Mouse (Mus musculus): ENCODE data around the gene Slit3.

The Slit3 gene

DNA sequence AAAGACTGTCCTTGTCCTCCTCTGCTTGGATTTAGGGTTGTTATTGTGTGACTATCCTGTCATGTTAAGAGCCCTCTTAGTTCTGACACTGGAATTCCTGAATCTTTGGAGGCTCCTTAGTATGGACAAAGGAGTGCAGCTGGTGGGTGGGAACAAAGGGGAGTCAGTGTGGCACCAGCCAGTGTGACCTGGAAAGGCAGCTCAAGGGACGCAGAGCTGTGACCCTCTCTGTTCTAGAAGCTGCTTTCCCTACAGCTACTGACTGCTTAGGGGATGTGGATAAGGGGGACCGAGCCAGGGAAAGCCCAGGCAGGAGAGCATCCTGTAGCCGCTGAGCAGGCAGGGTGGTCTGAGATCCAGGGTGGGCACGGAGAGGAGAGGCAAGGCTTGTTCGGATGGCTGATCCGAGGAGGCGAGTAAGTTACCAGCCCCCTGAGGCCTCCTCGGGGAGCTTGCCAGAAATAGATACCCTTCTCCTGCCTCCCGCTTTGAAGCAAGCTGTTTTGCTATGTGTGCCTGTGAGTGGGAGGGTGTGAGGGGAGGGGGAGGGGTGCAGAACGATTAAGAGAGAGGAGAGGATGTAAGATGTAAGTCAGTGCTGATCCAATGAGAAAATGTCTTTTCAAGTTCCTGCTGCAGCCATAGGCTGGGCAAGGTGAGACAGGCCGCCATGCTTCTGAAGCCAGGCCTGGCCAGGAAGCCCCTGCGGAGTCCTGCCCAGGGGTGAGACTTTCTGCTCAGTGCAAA, 162.0 kb downstream of the Slit3 start:
- TF ChIP-seq NANOG (IDR thresholded peaks at IDR 0.05; ENCODE audit: borderline replicate concordance, low read length), result no peak
- TF ChIP-seq POU5F1 (IDR thresholded peaks at IDR 0.05; ENCODE audit: borderline replicate concordance, low read length), result no peak
- TF ChIP-seq CTCF (conservative IDR thresholded peaks at IDR 0.05; ENCODE audit: low read length), result no peak
- Histone ChIP-seq H3K4me1 (replicated peaks; ENCODE audit: low read depth, low read length) (0 out of 2 replicates have a peak, but pooled peaks cover 4% of the 10 kb centered on the region), H3K27me3 (ENCODE audit: insufficient read depth, low read length) (no peaks in the 10 kb centered on the region), H3K36me3 (ENCODE audit: insufficient read depth, low read length) (no peaks in the 10 kb centered on the region), H3K4me3 (replicated peaks; ENCODE audit: low read length) (no peak overlapping the region), H3K9me3 (ENCODE audit: low read length) (no peaks in the 10 kb centered on the region)

GRCm38 (mm10) chr11:35283767-35284166, 162.7 kb downstream of the Slit3 start:
- Histone ChIP-seq H3K27me3 (ENCODE audit: insufficient read depth, low read length) (no peaks in the 10 kb centered on the region), H3K36me3 (ENCODE audit: insufficient read depth, low read length) (no peaks in the 10 kb centered on the region), H3K9me3 (ENCODE audit: low read length) (no peaks in the 10 kb centered on the region), H3K4me1 (replicated peaks; ENCODE audit: low read depth, low read length) (0 out of 2 replicates have a peak, but pooled peaks cover 4% of the 10 kb centered on the region), H3K4me3 (replicated peaks; ENCODE audit: low read length) (no peak overlapping the region)
- TF ChIP-seq CTCF (conservative IDR thresholded peaks at IDR 0.05; ENCODE audit: low read length) (no peak), NANOG (IDR thresholded peaks at IDR 0.05; ENCODE audit: borderline replicate concordance, low read length) (no peak), POU5F1 (IDR thresholded peaks at IDR 0.05; ENCODE audit: borderline replicate concordance, low read length) (no peak)

DNA sequence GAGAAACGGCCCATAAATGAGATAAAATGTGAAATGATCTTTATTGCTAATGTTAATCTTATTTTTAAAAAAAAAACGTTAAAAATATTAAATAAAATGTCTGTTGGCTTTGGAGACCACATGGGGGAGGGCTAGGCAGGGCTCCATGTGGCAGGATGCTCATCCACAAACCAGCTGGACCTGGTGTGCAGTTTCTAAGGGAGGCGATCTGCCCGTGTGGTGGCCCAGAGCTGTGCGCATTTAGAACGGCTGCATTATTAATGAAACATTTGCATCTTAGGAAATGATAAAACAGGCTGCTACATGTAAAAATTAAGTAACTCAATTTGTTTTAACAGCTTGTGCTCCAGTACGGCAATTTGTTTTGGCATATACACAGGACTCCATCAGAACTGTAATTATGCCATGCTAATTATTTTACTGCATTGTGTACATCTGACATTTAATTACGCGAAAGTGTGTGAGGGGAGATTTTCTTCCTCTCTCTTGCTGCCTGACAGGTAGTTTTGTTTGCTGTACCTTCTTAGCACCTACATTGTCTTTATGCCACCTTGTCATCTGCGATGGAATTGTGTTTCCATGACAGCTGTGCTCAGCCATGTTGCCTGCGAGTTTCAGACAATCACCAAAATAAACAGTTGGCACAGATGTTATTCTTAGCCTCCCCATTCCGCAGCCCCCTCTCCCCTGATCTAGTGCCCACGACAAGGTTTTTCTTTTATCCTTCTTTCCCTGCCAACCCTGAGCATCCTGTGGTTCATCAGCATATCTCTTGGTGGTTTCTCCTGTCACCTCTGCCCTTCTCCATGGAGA, 165.8 kb downstream of the Slit3 start:
- Histone ChIP-seq H3K4me1 (replicated peaks; ENCODE audit: low read depth, low read length) (0 out of 2 replicates have a peak, but pooled peaks cover 4% of the 10 kb centered on the region), H3K27me3 (ENCODE audit: insufficient read depth, low read length) (peaks cover 12% of the 10 kb centered on the region), H3K36me3 (ENCODE audit: insufficient read depth, low read length) (no peaks in the 10 kb centered on the region), H3K9me3 (ENCODE audit: low read length) (no peaks in the 10 kb centered on the region), H3K4me3 (replicated peaks; ENCODE audit: low read length) (no peak overlapping the region)
- TF ChIP-seq NANOG (IDR thresholded peaks at IDR 0.05; ENCODE audit: borderline replicate concordance, low read length) (no peak), POU5F1 (IDR thresholded peaks at IDR 0.05; ENCODE audit: borderline replicate concordance, low read length) (no peak), CTCF (conservative IDR thresholded peaks at IDR 0.05; ENCODE audit: low read length) (no peak)

DNA sequence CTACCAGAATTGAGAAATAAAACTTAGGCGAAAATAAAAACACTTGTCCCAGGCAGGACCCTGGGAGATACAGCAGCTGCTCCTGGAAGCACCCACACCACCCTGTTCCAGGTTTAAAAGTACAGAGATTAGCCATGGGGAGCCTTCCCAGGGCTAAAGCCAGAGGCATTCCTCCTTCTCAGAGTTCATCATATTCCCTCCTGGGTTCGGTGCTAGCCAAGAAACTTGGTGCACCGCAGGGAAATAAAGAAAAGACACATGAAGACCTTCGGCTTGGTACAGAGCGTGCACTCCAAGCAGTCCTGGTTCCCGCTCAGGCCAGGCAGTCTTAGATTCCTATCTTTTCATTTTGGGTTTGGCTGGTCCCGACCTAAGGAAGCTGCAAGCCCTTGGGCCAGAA, 167.0 kb downstream of the Slit3 start:
- Histone ChIP-seq H3K36me3 (ENCODE audit: insufficient read depth, low read length) (no peaks in the 10 kb centered on the region), H3K9me3 (ENCODE audit: low read length) (no peaks in the 10 kb centered on the region), H3K4me1 (replicated peaks; ENCODE audit: low read depth, low read length) (0 out of 2 replicates have a peak, but pooled peaks cover under 1% of the 10 kb centered on the region), H3K4me3 (replicated peaks; ENCODE audit: low read length) (no peak overlapping the region), H3K27me3 (ENCODE audit: insufficient read depth, low read length) (peaks cover 13% of the 10 kb centered on the region)
- TF ChIP-seq NANOG (IDR thresholded peaks at IDR 0.05; ENCODE audit: borderline replicate concordance, low read length) (no peak), POU5F1 (IDR thresholded peaks at IDR 0.05; ENCODE audit: borderline replicate concordance, low read length) (no peak), CTCF (conservative IDR thresholded peaks at IDR 0.05; ENCODE audit: low read length) (no peak)

- Histone ChIP-seq H3K9me3 (ENCODE audit: low read length) (no peaks in the 10 kb centered on the region), H3K4me3 (replicated peaks; ENCODE audit: low read length) (no peak overlapping the region), H3K4me1 (replicated peaks; ENCODE audit: low read depth, low read length) (no peaks in the 10 kb centered on the region), H3K36me3 (ENCODE audit: insufficient read depth, low read length) (no peaks in the 10 kb centered on the region), H3K27me3 (ENCODE audit: insufficient read depth, low read length) (peaks cover 19% of the 10 kb centered on the region)
- TF ChIP-seq CTCF (conservative IDR thresholded peaks at IDR 0.05; ENCODE audit: low read length) (no peak), POU5F1 (IDR thresholded peaks at IDR 0.05; ENCODE audit: borderline replicate concordance, low read length) (no peak), NANOG (IDR thresholded peaks at IDR 0.05; ENCODE audit: borderline replicate concordance, low read length) (no peak)
These were observed 167.8 kb downstream of the Slit3 start for GRCm38 (mm10) chr11:35288761-35289278.

GRCm38 (mm10) chr11:35292228-35292747, 171.3 kb downstream of the Slit3 start:
- Histone ChIP-seq H3K9me3 (ENCODE audit: low read length) (no peaks in the 10 kb centered on the region), H3K36me3 (ENCODE audit: insufficient read depth, low read length) (no peaks in the 10 kb centered on the region)
- TF ChIP-seq POU5F1 (IDR thresholded peaks at IDR 0.05; ENCODE audit: borderline replicate concordance, low read length), result no peak

DNA sequence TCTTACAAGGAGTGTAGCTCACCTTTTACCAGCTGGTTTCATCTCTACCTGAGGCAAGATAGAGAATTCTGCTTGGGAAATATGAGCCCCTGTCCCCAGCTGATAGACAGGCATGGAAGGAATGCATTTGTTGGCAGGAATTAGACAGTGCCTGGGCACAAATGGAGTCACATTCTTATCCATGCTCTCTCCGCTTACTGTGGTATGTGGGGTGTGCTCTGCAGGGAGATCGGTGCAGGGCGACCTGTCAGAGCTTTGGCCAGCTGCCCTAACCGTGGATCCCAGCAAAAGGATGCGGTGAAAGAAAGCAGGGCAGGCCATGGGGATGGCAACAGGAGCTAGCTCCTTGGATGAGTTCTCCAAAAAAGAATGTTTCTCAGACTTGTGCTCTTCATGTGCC, 172.2 kb downstream of the Slit3 start:
- no peak for TF ChIP-seq POU5F1 (IDR thresholded peaks at IDR 0.05; ENCODE audit: borderline replicate concordance, low read length)
- TF ChIP-seq NANOG (IDR thresholded peaks at IDR 0.05; ENCODE audit: borderline replicate concordance, low read length), result no peak
- no peak for TF ChIP-seq CTCF (conservative IDR thresholded peaks at IDR 0.05; ENCODE audit: low read length)
- H3K9me3 ChIP-seq (ENCODE audit: low read length), result no peaks in the 10 kb centered on the region
- no peaks in the 10 kb centered on the region for H3K36me3 ChIP-seq (ENCODE audit: insufficient read depth, low read length)
- no peak overlapping the region for H3K4me3 ChIP-seq (replicated peaks; ENCODE audit: low read length)
- peaks cover 32% of the 10 kb centered on the region for H3K27me3 ChIP-seq (ENCODE audit: insufficient read depth, low read length)
- H3K4me1 ChIP-seq (replicated peaks; ENCODE audit: low read depth, low read length), result peaks cover 13% of the 10 kb centered on the region

More at GRCm38 (mm10) chr11:35292228-35292747, 171.3 kb downstream of the Slit3 start:
- Histone ChIP-seq H3K27me3 (ENCODE audit: insufficient read depth, low read length) (peaks cover 26% of the 10 kb centered on the region), H3K4me1 (replicated peaks; ENCODE audit: low read depth, low read length) (peaks cover 13% of the 10 kb centered on the region), H3K4me3 (replicated peaks; ENCODE audit: low read length) (no peak overlapping the region)

DNA sequence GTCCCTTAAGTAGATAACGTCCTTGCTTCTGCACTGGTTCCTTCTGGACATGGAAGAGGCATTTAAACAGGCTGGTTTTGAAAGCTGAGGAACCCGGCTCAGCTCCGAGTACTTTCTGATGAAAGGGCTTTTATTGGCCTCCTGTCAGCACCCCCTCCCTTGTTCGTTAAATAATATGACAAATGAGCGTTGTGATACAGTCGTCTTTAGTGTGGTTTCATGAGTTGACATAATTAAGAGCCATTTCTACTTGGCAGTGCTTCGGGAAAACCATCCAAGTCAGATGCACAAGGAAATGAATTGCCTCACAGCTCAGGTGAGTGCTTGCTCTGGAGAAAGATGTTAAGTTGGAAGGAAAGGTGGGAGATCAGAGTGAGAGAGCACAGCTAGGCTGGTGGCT, 173.6 kb downstream of the Slit3 start:
- Histone ChIP-seq H3K4me3 (replicated peaks; ENCODE audit: low read length) (no peak overlapping the region), H3K4me1 (replicated peaks; ENCODE audit: low read depth, low read length) (peaks cover 13% of the 10 kb centered on the region), H3K27me3 (ENCODE audit: insufficient read depth, low read length) (peaks cover 38% of the 10 kb centered on the region), H3K9me3 (ENCODE audit: low read length) (no peaks in the 10 kb centered on the region), H3K36me3 (ENCODE audit: insufficient read depth, low read length) (no peaks in the 10 kb centered on the region)
- TF ChIP-seq NANOG (IDR thresholded peaks at IDR 0.05; ENCODE audit: borderline replicate concordance, low read length) (no peak), POU5F1 (IDR thresholded peaks at IDR 0.05; ENCODE audit: borderline replicate concordance, low read length) (no peak), CTCF (conservative IDR thresholded peaks at IDR 0.05; ENCODE audit: low read length) (no peak)

All from E14TG2a.4 (cell line).